Mouse (Mus musculus) right cerebral cortex, postnatal 36 days (tissue): ENCODE results near the gene Gm572.

Experiments
- DNase-seq, 2 experiments: peaks; one replicate each; pipeline ENCODE4 v3.0.0; 2022; ENCODE audit warnings: low spot score in 2 of 2, mixed read lengths in 1 of 2

Gene Gm572

GRCm38 (mm10) chr4:148625756-148626622 lies 17.1 kb upstream of the Gm572 start:
- no peak for DNase-seq

GRCm38 (mm10) chr4:148626623-148627185 lies 16.4 kb upstream of the Gm572 start, which contains the start of gene Tardbp:
TSS of gene Tardbp (minus strand) at chr4:148627019.
- peak; percentile 89 for DNase-seq

GRCm38 (mm10) chr4:148627246-148627645 lies 15.9 kb upstream of the Gm572 start:
- DNase-seq = no peak

GRCm38 (mm10) chr4:148632013-148632692 lies 11.0 kb upstream of the Gm572 start:
- DNase-seq = no peak

GRCm38 (mm10) chr4:148633395-148634061 lies 9.6 kb upstream of the Gm572 start:
- DNase-seq = no peak

GRCm38 (mm10) chr4:148635309-148635708 lies 7.8 kb upstream of the Gm572 start:
- no peak for DNase-seq

GRCm38 (mm10) chr4:148638302-148638701 lies 4.8 kb upstream of the Gm572 start:
- DNase-seq = no peak

- DNase-seq = no peak
Observed at GRCm38 (mm10) chr4:148639455-148639854, 3.7 kb upstream of the Gm572 start.

GRCm38 (mm10) chr4:148641121-148641520 lies 2.0 kb upstream of the Gm572 start:
- DNase-seq = no peak

- peak; percentile 17 to 21 for DNase-seq
Observed at GRCm38 (mm10) chr4:148644157-148644511, 1.0 kb downstream of the Gm572 start.

GRCm38 (mm10) chr4:148644926-148645325 lies 1.8 kb downstream of the Gm572 start:
- no peak for DNase-seq

GRCm38 (mm10) chr4:148646616-148647015 lies 3.5 kb downstream of the Gm572 start:
- DNase-seq = peak; percentile 19 to 23

GRCm38 (mm10) chr4:148649309-148649708 lies 6.2 kb downstream of the Gm572 start:
- no peak for DNase-seq

GRCm38 (mm10) chr4:148651045-148651444 lies 7.9 kb downstream of the Gm572 start:
- no peak for DNase-seq

- DNase-seq = no peak
Observed at GRCm38 (mm10) chr4:148654701-148655398, 11.7 kb downstream of the Gm572 start.

GRCm38 (mm10) chr4:148656691-148657258 lies 13.7 kb downstream of the Gm572 start:
- DNase-seq = no peak

GRCm38 (mm10) chr4:148657776-148658175 lies 14.7 kb downstream of the Gm572 start:
- no peak for DNase-seq

- DNase-seq = no peak
Observed at GRCm38 (mm10) chr4:148660174-148660573, 17.1 kb downstream of the Gm572 start.

- DNase-seq = peak in 1 of 2 experiments; percentile 28
Observed at GRCm38 (mm10) chr4:148662168-148662965, 19.2 kb downstream of the Gm572 start.

- no peak for DNase-seq
Observed at GRCm38 (mm10) chr4:148663326-148663725, 20.2 kb downstream of the Gm572 start.
